Mouse (Mus musculus) kidney, adult 11 months (tissue): Measurements from ENCODE around the gene Tacc2.

Experiments
- DNase-seq: peaks from one replicate; pipeline ENCODE4 v3.0.0; 2022

Tacc2 gene

GRCm38 (mm10) chr7:130621953-130622352 is 44.7 kb downstream of the Tacc2 start:
- no peak for DNase-seq

- no peak for DNase-seq
Measured at GRCm38 (mm10) chr7:130622359-130622758, 45.1 kb downstream of the Tacc2 start.

DNA sequence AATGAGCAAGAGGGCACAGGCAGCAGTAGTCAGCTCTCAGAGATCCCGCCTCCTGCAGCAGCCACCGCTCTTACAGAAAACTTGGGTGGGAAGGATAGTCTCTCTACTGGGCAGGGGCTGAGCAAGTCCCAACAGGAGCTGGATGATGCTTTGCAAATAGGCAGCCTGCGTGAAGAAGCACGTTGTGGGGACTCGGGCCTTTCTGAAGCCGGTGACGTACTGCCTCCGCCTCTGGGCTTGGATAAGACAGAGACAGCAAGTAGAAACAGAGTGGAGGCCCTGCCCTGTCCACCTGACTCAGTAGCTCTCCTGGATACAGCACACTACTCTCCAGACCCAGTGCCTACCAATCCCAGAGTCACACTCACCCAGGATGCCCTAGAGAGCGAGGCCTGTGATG is 47.1 kb downstream of the Tacc2 start:
- no peak for DNase-seq

- no peak for DNase-seq
Measured at GRCm38 (mm10) chr7:130625361-130625760, 48.1 kb downstream of the Tacc2 start.

GRCm38 (mm10) chr7:130628601-130629000 is 51.4 kb downstream of the Tacc2 start:
- no peak for DNase-seq

DNA sequence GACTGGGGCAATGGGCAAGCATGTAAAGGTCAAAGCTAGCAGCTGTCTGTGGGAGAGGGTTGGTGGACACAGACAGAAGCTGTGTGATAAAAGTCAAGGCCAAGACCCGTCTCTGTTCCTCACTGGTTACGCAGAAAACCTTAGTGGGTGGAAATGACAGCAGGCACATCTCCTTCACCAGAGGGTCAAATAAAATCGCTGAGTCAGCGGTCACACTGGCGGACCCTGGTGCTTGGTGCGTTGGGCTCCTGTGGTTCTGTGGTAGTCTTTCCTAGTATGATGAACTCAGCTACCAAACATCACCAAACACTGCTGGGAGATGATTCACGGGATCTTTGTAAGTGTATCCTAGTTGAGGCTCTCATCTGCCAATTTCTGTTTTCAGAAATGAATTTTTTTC is 52.8 kb downstream of the Tacc2 start:
- DNase-seq: no peak

- DNase-seq: no peak
Measured at GRCm38 (mm10) chr7:130630956-130631355, 53.7 kb downstream of the Tacc2 start.

DNA sequence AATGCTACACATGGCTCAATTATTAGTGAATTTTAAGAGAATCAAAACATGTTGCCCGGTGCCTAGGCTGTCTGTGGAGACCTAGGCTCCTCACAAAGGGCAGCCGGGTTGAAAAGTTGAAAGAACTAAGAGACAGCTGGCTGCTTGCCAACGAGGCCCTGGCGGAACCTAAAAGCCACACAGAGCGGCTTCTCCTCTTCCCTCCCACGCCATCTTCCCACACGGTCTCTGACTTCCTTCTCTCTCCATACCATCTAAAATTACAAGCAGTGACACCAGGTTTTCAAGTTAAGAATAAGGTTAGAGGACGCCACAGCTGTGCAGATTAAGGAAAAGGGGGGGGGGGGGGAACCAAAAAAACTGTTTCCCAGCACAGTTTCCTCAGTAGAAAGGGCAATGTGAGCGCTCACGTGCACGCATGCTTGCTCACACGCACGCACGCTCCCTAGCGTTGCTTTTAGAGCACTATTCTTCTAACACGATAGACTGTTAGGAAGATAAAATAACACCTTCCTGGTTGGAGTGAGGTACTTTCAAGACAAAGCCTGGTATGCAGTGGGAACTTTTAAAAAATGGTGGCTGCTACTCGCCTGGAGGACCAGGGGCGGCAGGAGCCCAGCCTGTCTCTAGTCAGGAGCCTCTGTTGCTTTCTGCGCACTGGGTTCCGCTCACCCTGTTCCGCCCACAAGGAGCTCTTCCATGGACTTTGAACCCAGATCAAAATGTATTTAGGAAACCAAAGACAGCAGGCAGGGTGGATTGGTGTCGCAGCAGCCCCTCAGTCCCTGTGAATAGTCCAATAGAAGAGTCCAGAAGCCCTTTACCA is 54.5 kb downstream of the Tacc2 start:
- DNase-seq: peak; percentile 61

DNA sequence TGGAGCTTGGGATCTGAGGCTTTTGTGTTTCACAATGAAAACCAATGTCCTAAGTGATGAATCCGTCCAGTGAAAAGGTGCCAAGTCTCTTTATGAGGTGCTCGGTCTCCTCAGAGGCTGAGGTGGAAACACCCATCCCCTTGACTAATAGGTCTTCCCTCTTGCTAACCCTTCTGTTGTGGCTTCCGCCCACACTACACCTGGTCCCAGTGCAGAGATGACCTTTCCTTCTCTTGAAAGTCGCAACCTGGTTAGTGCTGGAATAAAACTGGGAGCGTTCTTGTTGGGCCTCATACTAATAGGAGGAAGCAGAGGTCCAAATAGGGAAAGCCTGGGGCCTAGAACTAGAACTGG is 55.1 kb downstream of the Tacc2 start:
- DNase-seq: no peak

DNA sequence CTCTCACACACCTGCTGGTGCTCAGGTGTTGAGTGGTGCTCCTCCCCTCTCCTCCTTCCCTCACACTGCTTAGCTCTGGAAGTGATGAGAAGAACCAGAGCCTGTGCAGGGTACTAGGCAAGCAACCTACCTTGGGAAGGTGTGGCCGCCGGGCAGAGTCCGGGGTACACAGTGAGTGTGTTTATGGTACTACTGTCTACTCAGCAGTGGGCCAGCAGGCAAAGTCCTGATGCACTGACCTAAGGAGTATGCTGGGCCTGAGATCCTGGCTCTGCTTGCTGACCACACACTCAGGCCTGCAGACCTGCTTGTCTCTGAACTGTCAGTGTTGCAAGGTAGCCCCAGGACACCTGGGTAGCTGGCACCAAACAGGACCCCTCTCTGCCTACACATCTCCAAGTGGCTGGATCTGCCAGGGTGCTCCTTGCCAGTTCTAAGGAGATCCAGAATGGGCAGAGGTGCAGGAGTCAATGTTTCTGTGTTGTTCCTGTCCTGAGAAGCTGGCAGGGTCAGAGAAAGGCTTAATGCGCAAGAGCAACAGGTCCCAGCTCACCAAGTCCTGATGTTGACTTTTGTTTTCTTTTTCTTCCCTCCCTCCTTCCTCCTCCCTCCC is 57.1 kb downstream of the Tacc2 start:
- peak; percentile 82 for DNase-seq

GRCm38 (mm10) chr7:130635212-130635611 is 58.0 kb downstream of the Tacc2 start:
- DNase-seq: no peak

DNA sequence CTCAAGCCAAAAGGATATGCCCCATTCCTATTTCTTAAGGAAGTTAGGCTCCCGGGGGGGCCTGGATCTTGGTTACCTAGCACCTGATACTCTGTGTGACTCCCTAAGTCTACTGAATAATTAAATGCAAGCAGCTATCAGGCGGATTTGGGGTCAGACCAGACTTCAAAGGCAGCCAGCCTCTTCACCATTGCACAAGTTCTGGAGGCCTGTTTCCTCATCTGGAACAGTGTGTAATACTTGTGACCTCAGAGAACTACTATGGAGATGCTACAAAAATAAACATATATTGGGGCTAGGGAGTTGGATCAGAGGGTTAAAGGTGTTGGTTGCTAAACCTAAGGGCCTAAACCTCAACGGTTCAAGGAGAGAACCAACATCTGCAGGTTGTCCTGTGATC is 59.0 kb downstream of the Tacc2 start:
- no peak for DNase-seq

DNA sequence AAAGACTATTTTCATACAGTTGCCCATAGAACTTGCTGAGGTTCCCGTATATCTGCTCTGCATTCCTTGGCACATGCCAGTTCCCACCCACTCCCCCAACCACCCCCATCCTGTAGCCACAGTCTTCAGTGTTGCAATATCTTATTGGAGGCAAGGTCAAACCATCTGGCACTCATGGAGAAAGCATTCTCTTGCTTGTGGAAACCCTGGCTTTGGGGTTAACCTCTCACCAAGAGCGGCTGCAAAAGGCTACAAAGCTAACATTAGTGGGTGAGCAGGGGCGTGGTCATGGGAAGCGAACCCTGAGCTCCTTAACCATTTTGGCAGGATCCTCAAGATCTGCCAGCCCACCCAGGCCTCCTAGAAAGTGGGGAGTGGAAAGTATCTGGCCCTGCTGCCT is 59.7 kb downstream of the Tacc2 start:
- DNase-seq: no peak

- no peak for DNase-seq
Measured at GRCm38 (mm10) chr7:130637811-130638210, 60.6 kb downstream of the Tacc2 start.

GRCm38 (mm10) chr7:130640681-130641080 is 63.4 kb downstream of the Tacc2 start:
- no peak for DNase-seq

DNA sequence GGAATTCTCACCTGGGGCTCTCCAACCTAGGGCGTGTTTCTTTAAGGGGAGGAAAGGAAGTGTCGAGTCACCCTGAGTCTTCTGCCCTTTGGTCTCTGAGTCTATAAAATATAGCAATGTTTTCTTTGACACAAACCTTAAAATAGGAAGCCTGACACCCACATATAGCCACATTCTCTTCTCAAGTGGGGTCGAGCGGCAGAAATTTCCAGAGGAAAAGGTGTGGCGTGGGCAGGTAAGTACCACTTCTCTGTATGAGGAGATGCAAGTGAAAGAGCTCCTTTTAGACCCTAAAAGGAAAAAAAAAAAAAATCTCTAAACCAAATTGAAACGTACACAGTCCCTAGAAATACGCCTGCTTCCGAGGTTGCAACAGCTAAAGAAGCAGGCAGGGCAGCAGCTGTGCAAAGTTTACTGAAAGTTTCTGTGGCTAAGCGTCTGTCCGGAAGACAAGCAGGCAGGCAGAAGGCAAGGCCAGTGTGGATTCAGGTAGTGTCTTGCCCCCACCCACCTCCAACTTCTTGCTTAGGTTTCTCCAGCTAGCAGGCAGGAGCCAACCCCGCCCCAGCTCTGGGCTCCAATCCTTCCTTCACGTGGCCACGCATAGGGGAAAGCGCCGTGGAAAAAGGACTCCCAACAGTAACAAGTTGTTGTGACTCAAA is 68.2 kb downstream of the Tacc2 start:
- peak; percentile 79 for DNase-seq

DNA sequence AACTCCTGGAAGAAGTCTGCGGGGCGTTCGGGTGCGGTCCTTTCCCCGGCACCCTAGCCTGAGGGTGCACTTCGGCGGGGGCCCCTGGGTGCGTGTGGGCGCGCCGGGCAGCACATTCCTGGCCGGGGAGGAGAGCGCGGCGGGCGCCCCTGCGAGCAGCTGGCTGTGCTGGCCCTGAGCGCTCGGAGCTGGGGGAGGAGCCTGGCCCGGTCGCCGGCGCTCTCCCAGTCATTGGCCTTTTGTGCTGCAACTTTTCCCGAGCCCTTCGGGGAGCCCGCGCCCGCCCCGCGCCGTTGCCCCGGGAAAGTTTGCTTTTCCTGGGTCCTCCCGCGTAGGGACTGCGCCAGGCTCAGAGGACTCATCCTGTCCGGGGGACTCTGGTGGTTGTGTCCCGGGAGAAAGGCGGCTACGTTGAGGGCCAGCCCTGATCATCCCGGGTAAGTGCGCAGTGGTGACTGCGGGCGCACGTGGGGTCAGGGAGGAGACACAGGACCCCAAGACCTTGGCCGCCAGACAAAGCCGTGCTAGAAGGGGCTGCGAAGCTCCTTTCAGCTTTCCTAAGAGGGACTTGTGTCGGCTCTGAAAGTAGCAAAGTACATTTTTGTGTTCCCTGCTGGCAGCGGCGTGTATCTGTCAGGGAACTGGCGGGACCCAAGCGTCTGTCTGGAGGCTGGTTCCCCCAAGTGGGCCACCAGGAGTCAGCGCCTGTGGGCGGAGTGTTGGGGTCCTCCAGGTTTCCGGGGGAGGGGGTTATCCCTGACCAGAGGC is 68.9 kb downstream of the Tacc2 start:
- DNase-seq: peak; percentile 83

DNA sequence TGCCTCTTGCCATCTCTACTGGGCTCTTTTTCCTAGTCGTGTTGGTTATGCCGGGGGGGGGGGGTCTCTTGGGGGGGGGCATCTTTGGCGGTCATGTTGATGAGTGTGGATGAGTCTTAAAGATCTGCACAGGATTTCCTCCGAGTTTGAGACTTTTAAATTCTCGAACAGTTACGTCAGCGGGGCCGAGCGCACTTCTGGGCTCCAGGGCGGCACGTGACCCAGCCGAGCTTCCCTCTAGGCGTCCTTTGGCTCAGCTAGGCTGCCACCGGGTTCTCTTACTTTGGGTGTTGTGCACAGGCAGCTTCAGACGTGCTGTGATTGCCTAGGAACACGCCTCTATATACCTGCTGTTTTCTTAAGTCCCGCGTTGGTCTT is 69.5 kb downstream of the Tacc2 start:
- DNase-seq: peak; percentile 87

DNA sequence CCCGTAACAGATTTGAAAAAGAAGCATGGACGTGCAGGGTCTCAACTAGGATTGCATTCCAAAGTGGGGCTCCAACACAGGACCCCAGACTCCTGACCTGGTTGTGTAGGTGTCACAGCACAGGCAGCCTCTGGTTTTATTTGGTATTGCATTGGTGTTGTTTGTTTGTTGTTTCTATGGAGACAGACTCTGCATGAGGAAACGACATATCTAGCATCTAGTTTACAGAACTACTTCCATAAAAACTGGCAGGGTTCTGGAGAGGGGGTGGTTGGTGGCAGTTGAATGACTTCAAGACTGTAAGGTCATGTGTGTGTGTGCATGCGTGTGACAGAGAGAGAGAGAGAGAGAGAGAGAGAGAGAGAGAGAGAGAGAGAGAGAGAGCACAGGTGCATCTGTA is 70.8 kb downstream of the Tacc2 start:
- no peak for DNase-seq

DNA sequence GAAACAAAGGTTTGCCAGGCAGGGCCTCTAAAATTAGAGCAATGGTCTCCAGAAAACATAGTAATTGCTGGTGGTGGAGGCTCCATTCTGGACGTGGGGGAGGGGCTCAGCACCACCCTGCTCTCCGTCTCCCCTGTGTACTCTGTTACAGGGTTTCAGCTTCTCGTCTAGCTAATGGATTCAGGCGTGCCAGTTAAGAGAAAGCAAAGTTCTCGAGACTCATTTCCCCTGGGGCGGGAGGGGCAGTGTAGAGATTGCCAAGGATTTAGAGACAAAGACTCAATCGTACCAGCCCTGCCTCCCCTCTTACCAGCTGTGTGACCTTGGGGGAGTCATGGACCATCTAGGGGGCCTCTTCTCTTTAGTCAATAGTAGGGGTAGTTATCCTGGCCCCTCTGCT is 72.0 kb downstream of the Tacc2 start:
- peak; percentile 58 for DNase-seq

DNA sequence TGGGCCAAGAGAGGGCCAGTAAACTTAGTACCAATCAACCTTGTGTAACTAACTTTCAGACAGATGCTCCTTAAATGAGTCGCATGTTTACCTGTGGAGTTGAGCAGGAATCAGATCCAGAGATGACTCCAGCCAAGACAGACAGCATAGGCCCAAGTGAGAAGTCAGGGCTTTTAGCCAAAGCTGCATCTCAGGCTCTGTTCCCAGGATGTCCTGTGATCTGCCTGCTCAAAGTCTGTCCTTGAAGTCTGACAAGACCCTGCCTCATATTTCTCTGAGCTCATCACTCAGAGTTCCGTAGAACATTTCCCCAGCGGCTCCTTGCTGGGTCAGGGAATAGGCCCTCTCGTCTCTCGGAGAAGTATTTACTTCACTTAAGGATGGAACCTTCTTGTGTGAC is 73.4 kb downstream of the Tacc2 start:
- no peak for DNase-seq

GRCm38 (mm10) chr7:130653036-130653555 is 75.9 kb downstream of the Tacc2 start:
- DNase-seq: peak; percentile 58

GRCm38 (mm10) chr7:130654562-130654961 is 77.3 kb downstream of the Tacc2 start:
- peak; percentile 68 for DNase-seq
